Mouse (Mus musculus): Measurements from ENCODE around the gene Gm6871. TPM values are rescaled to one million over a fixed set of nuclear protein-coding genes. Genes with fewer than 3 reads are reported as not detected.
"Not testable (repeated sequence)": the region's sequence is repeated elsewhere in the genome, so short reads cannot be mapped to it uniquely, and the experiment has no call there.

Gm6871 gene
- 0.09 TPM in 1 of 2 replicates, not detected in the other for polyA plus RNA-seq (2015; fragmentation: Nextera tagmentation; extraction: Ambion mirVana)

DNA sequence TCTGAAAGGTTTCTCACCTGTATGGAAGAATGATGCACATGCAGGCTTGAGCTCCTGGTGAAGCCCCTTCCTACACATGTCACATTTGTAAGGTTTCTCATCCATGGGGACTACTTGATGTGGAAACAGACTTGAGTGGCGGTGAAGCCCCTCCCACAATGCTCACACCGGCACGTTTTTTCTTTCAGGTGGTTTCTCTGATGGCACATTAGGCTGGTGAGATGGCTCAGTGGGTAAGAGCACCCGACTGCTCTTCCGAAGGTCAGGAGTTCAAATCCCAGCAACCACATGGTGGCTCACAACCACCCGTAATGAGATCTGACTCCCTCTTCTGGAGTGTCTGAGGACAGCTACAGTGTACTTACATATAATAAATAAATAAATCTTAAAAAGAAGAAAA, at the start of gene Gm6871:
Gene Gm6871 (minus strand): TSS at position 101 of the 400 bp plus-strand sequence.
- not testable (repeated sequence) for H3K36me3 ChIP-seq; H3K9ac ChIP-seq; H3K4me1 ChIP-seq; ATAC-seq (ENCODE audit: insufficient read depth, low FRiP score, low read depth); H3K4me2 ChIP-seq; H3K4me3 ChIP-seq (replicated peaks); H3K27me3 ChIP-seq (replicated peaks); H3K27ac ChIP-seq; H3K9me3 ChIP-seq
- 85% methylated on average over 6 of the region's 6 CpGs for WGBS

DNA sequence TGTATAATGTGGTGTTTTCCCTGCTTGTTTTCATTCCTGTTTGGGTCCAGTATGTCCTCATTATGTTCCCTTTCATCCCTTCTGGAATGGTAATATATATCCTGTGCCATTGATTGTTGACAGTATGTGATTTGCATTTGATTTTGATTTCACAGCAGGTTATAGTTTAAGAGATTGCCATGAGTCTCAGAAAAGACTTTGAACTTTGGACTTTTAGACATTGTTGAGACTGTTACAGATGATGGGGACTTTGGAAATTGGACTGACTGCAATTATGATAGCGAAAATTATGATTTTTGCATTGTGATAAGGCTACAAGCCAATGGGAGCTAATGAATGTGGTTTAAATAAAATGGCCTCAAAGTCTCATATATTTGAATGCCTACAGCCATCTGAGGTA, 42.8 kb upstream of the Gm6871 start:
- H3K27me3 ChIP-seq (replicated peaks); H3K4me1 ChIP-seq; H3K27ac ChIP-seq; H3K4me2 ChIP-seq; H3K36me3 ChIP-seq; ATAC-seq (ENCODE audit: insufficient read depth, low FRiP score, low read depth); H3K9ac ChIP-seq; H3K9me3 ChIP-seq; H3K4me3 ChIP-seq (replicated peaks): not testable (repeated sequence)
- 98% methylated on average over 1 of the region's 1 CpGs for WGBS

DNA sequence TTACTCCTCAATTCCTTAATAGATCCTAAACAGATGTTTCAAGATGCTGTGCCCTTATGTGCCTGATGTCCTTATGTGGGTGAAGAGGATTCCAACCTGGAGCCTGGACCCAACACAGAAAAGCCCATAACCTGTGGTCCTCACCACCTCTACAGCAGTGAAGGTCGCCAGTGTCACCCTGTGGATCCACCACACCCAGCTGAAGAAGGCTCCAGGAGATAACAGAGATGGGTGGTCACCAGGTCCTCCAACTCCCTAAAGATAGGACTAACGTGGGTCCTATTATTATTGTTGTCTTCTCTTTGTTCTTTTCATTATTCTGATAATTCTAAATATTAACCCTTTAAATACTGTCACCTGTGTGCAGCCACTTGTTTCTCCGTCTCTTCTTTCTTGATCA, 38.2 kb upstream of the Gm6871 start:
- WGBS = 67% methylated on average over 3 of the region's 3 CpGs
- Histone ChIP-seq H3K27me3 (replicated peaks) (no peaks in the 10 kb centered on the region), H3K4me3 (replicated peaks) (no peak overlapping the region), H3K27ac (no peak overlapping the region), H3K9ac (no peak overlapping the region), H3K4me2 (no peak overlapping the region), H3K4me1 (no peaks in the 10 kb centered on the region), H3K9me3 (no peaks in the 10 kb centered on the region), H3K36me3 (0 out of 2 replicates have a peak, but pooled peaks cover 3% of the 10 kb centered on the region)
- ATAC-seq (ENCODE audit: insufficient read depth, low FRiP score, low read depth) = no peak

DNA sequence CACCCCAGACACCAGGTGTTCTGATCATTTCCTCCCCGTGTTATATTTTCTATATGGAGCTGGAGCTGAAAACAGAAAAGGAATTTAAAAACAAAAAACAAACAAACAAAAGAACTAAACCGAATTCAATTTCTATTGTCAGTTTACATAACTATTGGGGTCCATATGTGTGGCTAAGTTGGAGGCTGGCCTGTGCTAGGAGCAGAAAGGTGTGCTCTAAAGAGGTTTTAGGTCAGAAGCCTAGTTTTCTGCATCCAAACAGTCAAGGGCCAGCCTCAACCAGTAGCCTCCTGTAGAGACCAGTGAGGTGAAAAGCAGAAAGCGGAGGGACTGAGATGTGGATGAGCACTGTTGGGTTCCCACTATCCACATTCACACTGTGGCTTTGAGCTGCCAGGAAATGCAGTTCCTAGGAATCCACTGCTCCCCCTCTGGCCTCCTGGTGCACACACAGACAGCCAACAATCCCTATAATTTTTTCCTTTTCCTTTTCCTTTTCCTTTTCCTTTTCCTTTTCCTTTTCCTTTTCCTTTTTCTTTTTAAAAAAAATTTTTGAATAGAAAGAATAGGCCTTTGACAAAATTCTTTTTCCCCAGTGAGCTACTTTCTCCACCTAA, 26.6 kb upstream of the Gm6871 start:
- WGBS = 5% methylated on average over 3 of the region's 3 CpGs
- H3K27ac ChIP-seq = peak overlapping the region; percentile 61; the same call in 1 of the 2 replicates
- H3K36me3 ChIP-seq = no peaks in the 10 kb centered on the region

DNA sequence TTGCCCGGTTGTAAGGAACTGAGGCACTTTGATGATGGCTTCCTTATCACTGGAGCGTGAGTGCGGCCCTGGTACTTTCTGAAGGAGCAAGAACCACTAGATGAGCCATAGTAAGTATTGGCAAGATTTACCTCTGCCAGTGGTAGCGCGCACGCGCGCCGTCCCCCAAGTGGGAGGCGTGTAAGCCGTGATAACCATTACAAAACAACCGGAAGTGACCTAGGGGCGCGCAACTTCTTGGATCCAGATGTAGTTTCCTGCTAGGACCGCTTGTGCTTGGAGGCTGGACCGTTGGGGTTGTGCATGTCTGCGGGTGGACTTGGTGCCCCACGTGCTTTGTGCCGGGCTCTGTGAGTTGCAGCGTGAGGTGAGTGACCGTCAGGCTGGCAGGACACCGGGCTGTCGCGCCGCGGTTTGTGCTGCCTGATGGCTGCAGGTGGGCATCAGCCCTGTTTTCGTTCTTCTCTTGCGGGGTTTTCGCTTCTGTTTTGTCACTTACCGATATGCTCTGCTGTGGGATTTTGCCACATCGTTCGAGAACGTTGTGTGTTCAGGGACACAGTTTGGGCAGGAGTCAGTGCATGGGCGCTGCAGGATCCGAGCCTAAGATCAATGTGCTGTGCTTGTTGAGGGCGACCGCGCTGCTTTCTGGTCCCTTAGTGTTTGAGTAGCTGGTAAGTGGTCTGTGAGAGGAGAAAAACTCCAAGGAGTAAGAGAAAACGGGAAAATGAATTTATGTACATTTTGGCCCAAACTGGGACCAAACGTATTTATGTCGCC, 25.8 kb upstream of the Gm6871 start, which contains the start of gene 2610021A01Rik:
Gene 2610021A01Rik (plus strand): TSS at position 197 of the 780 bp plus-strand sequence.
- no peaks in the 10 kb centered on the region for H3K27me3 ChIP-seq (replicated peaks)
- H3K4me1 ChIP-seq = peaks cover 3% of the 10 kb centered on the region; the same call in 1 of the 2 replicates
- H3K4me3 ChIP-seq (replicated peaks) = peak within 1 kb of the TSS; percentile 68
- no peaks in the 10 kb centered on the region for H3K36me3 ChIP-seq
- H3K9ac ChIP-seq = peak within 1 kb of the TSS; percentile 74
- peak within 1 kb of the TSS; percentile 61; the same call in 1 of the 2 replicates for H3K27ac ChIP-seq
- no peaks in the 10 kb centered on the region for H3K9me3 ChIP-seq
- peak within 1 kb of the TSS; percentile 69 for H3K4me2 ChIP-seq
- ATAC-seq (ENCODE audit: insufficient read depth, low FRiP score, low read depth) = peak; percentile 98
- under 1% methylated on average over 41 of the region's 41 CpGs for WGBS

More for the DNA sequence above, 26.6 kb upstream of the Gm6871 start:
- Histone ChIP-seq H3K27me3 (replicated peaks) (no peaks in the 10 kb centered on the region), H3K4me2 (peak overlapping the region; percentile 69), H3K9me3 (no peaks in the 10 kb centered on the region), H3K9ac (peak overlapping the region; percentile 74; the same call in 1 of the 2 replicates), H3K4me3 (replicated peaks) (peak overlapping the region; percentile 68), H3K4me1 (peaks cover 3% of the 10 kb centered on the region; the same call in 1 of the 2 replicates)
- no peak for ATAC-seq (ENCODE audit: insufficient read depth, low FRiP score, low read depth)

DNA sequence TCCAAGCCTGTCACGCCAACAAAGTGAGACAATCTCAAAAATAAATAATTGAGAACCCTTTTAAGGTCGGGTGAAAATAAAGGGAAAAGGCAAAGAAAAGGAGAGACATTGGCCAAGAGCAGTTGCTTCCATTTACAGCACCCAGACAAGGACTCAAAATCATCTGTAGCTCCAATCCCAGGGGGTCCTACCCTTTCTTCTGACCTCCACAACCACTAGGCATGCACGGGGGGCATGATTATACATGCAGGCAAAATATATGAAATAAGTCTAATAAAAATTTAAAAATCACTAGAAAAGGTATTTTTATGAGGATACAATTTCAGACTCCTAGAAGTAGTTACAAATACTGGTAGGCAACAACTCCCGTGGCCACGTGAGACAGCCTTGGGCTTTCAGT, 25.2 kb upstream of the Gm6871 start:
- H3K4me1 ChIP-seq = peaks cover 3% of the 10 kb centered on the region; the same call in 1 of the 2 replicates
- 43% methylated on average over 5 of the region's 5 CpGs for WGBS
- H3K4me2 ChIP-seq = peak overlapping the region; percentile 69
- no peak overlapping the region for H3K9ac ChIP-seq
- H3K36me3 ChIP-seq = no peaks in the 10 kb centered on the region
- H3K4me3 ChIP-seq (replicated peaks) = peak overlapping the region; percentile 68
- no peaks in the 10 kb centered on the region for H3K9me3 ChIP-seq
- no peak overlapping the region for H3K27ac ChIP-seq
- no peak for ATAC-seq (ENCODE audit: insufficient read depth, low FRiP score, low read depth)
- no peaks in the 10 kb centered on the region for H3K27me3 ChIP-seq (replicated peaks)

DNA sequence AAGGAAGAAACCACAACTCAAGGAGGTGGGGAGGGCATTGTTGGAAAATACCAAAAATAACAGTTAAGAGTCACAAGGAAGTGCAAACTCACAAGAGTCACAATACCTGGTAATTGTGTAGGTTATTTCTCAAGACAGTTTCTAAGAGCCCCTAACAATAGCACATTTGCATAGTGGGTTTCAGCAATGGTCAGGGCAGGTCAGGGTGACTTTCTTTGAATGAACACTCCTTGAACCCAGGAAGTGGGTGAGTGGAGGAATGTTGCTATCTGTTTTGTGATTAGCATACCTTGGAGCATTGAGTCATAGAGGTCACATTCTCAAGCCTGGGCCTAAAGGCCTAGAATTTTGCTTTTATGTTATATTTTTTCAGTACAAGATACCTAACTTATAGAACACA, 14.4 kb upstream of the Gm6871 start:
- H3K36me3 ChIP-seq; H3K9me3 ChIP-seq; H3K4me1 ChIP-seq; H3K27me3 ChIP-seq (replicated peaks); H3K27ac ChIP-seq; ATAC-seq (ENCODE audit: insufficient read depth, low FRiP score, low read depth); H3K4me3 ChIP-seq (replicated peaks); H3K4me2 ChIP-seq; H3K9ac ChIP-seq: not testable (repeated sequence)

DNA sequence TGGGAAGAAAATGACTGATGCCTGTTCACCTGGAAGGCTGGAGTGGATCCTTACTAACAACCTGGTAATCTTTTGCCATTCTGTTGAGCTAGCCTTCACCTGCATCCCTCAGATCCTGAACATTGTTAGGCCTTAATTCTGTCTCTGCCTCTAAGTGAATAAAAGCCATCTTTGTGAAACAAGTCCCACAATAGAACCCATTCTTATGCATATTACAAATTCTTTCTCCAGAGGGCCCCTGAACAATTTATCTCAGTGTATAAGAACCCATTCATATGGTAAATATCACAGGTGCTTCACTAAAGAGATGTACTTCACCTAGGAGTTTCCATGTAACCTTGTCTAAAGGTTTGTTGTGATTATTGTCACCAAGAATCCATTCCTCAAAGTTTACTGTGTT, 8.6 kb upstream of the Gm6871 start:
- no peak overlapping the region for H3K27ac ChIP-seq
- no peaks in the 10 kb centered on the region for H3K27me3 ChIP-seq (replicated peaks)
- no peak for ATAC-seq (ENCODE audit: insufficient read depth, low FRiP score, low read depth)
- H3K4me2 ChIP-seq = no peak overlapping the region
- H3K9me3 ChIP-seq = no peaks in the 10 kb centered on the region
- H3K4me3 ChIP-seq (replicated peaks) = no peak overlapping the region
- no peaks in the 10 kb centered on the region for H3K4me1 ChIP-seq
- no peak overlapping the region for H3K9ac ChIP-seq
- H3K36me3 ChIP-seq = no peaks in the 10 kb centered on the region

DNA sequence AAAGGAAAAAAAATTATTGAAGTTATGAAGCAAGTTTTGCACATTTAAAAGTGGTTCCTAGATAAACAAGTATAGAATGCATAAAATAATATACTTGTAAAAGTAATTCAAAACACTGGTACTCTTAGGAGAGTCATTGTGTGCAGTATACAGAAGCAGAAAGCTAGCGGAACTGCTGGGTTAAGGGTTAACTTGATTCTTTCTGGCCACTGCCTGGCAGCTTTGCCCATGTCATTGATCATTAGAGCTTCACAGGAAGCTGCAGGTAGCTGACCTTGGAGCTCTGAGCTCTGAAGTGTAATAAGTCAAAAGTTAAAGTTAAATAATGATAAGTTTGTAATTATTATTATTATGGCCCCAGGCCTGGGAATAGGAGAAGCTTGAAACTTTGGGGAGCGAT, 4.5 kb upstream of the Gm6871 start:
- no peak for ATAC-seq (ENCODE audit: insufficient read depth, low FRiP score, low read depth)
- WGBS = 82% methylated on average over 2 of the region's 2 CpGs
- Histone ChIP-seq H3K36me3 (no peaks in the 10 kb centered on the region), H3K4me1 (no peaks in the 10 kb centered on the region), H3K27me3 (replicated peaks) (no peaks in the 10 kb centered on the region), H3K4me2 (no peak overlapping the region), H3K4me3 (replicated peaks) (no peak overlapping the region), H3K27ac (no peak overlapping the region), H3K9ac (no peak overlapping the region), H3K9me3 (no peaks in the 10 kb centered on the region)

DNA sequence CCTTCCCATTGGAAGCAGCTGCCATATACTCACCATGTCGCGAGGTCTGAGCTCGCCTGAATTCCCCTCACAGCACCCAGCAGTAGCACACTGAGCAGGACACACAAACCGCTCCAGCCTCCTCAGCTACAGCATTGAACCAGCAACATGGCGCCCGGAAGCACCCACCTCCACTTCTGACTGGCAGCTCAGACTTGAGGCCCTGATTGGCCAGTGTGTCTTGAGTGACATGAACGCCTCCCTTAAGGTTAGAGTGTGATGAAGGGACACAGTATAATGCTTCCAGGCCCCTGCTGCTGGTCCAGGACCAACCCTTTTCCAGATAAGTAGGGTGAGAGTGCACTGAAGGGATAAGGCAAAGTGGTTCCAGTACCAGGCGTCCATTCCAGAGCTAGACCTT, 12.8 kb downstream of the Gm6871 start:
- no peaks in the 10 kb centered on the region for H3K36me3 ChIP-seq
- no peak overlapping the region for H3K9ac ChIP-seq
- no peaks in the 10 kb centered on the region for H3K9me3 ChIP-seq
- WGBS = 68% methylated on average over 8 of the region's 8 CpGs
- H3K4me2 ChIP-seq = no peak overlapping the region
- no peak overlapping the region for H3K4me3 ChIP-seq (replicated peaks)
- no peaks in the 10 kb centered on the region for H3K27me3 ChIP-seq (replicated peaks)
- no peaks in the 10 kb centered on the region for H3K4me1 ChIP-seq
- ATAC-seq (ENCODE audit: insufficient read depth, low FRiP score, low read depth) = no peak
- no peak overlapping the region for H3K27ac ChIP-seq

DNA sequence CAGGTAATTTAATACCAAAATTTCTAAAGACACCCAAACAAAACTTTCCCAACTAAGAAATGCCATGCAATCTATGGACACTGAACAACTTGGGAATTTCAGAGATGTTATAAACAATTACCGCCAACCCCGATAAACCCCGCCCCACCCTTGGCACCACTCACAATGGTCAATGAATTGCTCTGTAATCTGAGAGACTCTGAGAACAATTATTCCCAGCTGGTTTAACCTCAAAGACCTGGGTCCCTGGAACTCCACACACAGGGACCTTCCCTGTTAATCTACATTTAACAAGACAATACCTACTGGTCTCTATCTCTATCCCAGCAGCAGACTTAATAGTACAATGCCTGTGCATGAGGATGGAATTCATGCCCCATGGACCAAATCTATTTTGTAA, 60.8 kb downstream of the Gm6871 start:
- Histone ChIP-seq H3K27me3 (replicated peaks) (no peaks in the 10 kb centered on the region), H3K4me2 (no peak overlapping the region), H3K9ac (no peak overlapping the region), H3K4me3 (replicated peaks) (no peak overlapping the region), H3K36me3 (no peaks in the 10 kb centered on the region), H3K27ac (no peak overlapping the region), H3K4me1 (no peaks in the 10 kb centered on the region), H3K9me3 (no peaks in the 10 kb centered on the region)
- ATAC-seq (ENCODE audit: insufficient read depth, low FRiP score, low read depth) = no peak
- 91% methylated on average over 3 of the region's 3 CpGs for WGBS

DNA sequence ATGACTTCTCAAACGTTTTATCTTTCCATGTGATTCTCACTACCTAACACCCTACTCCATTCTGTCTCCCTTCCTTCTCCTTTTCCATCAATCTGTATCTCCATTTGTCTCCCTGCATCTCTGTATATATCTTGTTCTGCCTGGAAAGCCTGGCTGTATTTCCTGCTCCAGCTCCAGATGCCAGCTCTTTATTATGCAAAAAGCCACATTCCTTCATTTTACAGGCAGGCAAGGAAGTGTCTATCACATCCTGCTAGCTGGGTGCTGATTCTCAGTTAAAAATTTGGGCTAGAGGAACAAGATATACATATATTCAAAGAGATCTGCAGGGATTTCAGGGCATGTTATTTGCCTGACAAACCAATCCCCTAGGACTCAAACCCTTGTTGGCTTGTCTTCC, 61.3 kb downstream of the Gm6871 start:
- no peak overlapping the region for H3K4me2 ChIP-seq
- ATAC-seq (ENCODE audit: insufficient read depth, low FRiP score, low read depth) = no peak
- WGBS = 19% methylated on average over 1 of the region's 1 CpGs
- no peaks in the 10 kb centered on the region for H3K27me3 ChIP-seq (replicated peaks)
- H3K27ac ChIP-seq = no peak overlapping the region
- no peaks in the 10 kb centered on the region for H3K36me3 ChIP-seq
- no peaks in the 10 kb centered on the region for H3K4me1 ChIP-seq
- H3K9me3 ChIP-seq = no peaks in the 10 kb centered on the region
- H3K4me3 ChIP-seq (replicated peaks) = no peak overlapping the region
- no peak overlapping the region for H3K9ac ChIP-seq
